Mouse (Mus musculus): ENCODE results near the gene Crot. TPM values are rescaled to one million over a fixed set of nuclear protein-coding genes. Genes with fewer than 3 reads are reported as not detected.

The Crot gene
- polyA plus RNA-seq, 1 experiment = 6.6 TPM

GRCm38 (mm10) chr5:8916400-8916799, 80.7 kb downstream of the Crot start:
- no peaks in the 10 kb centered on the region for H3K27me3 ChIP-seq (ENCODE audit: control insufficient read depth, insufficient read depth, insufficient read length)
- TF ChIP-seq POLR2A (IDR thresholded peaks at IDR 0.05; ENCODE audit: insufficient read length, low read depth) (no peak), USF1 (IDR thresholded peaks at IDR 0.05; ENCODE audit: low read depth) (no peak), CEBPB (IDR thresholded peaks at IDR 0.05; ENCODE audit: insufficient read depth, poor library complexity, severe bottlenecking) (no peak), TCF3 (IDR thresholded peaks at IDR 0.05; ENCODE audit: insufficient read length, low read depth) (no peak), POLR2AphosphoS2 (IDR thresholded peaks at IDR 0.05; ENCODE audit: insufficient read length, low read depth) (no peak), REST (IDR thresholded peaks at IDR 0.05; ENCODE audit: insufficient read depth, insufficient read length) (no peak), MAX (IDR thresholded peaks at IDR 0.05; ENCODE audit: low read depth) (no peak), MYOG (IDR thresholded peaks at IDR 0.05; ENCODE audit: control insufficient read depth in 1 of 3, insufficient read depth in 1 of 3, insufficient read length in 2 of 3, low read depth in 2 of 3) (no peak), MYOD1 (IDR thresholded peaks at IDR 0.05; ENCODE audit: control insufficient read depth in 1 of 3, insufficient read length in 2 of 3, low read depth in 2 of 3) (no peak)
- H3ac ChIP-seq (ENCODE audit: control insufficient read depth, insufficient read length) = no peak overlapping the region
- no peak overlapping the region for H3K4me2 ChIP-seq (ENCODE audit: low read depth)
- no peaks in the 10 kb centered on the region for H3K79me2 ChIP-seq (ENCODE audit: control insufficient read depth, insufficient read depth)
- H3K36me3 ChIP-seq (ENCODE audit: control insufficient read depth, insufficient read depth) = no peaks in the 10 kb centered on the region
- H3K4me3 ChIP-seq = no peak overlapping the region

Other genes with a start within 250 kb of the Crot start
- gene Abcb1b, start 199.2 kb downstream of the Crot start, polyA plus RNA-seq (2012; fragmentation: generic; extraction: Trizol) = 6.8 TPM
- 0.04 TPM for gene Abcb4, start 103.6 kb downstream of the Crot start, polyA plus RNA-seq (2012; fragmentation: generic; extraction: Trizol)
- 2.7 TPM for gene Tmem243, start 103.3 kb upstream of the Crot start, polyA plus RNA-seq (2012; fragmentation: generic; extraction: Trizol)
- 6.7 TPM for gene Dmtf1, start 164.5 kb upstream of the Crot start, polyA plus RNA-seq (2012; fragmentation: generic; extraction: Trizol)

Data from myocyte (in vitro differentiated cells).